Mouse (Mus musculus) embryonic fibroblast, embryonic 13.5 days (primary cell): ENCODE data around the gene Syngr4.

Source experiments
- CTCF ChIP-seq: IDR thresholded peaks from 2 replicates; pipeline ENCODE4 v1.5.1; 2011; ENCODE audit warnings: mild to moderate bottlenecking, control low read depth, low read length, moderate library complexity, borderline replicate concordance; ENCODE audit not compliant: insufficient read depth
- POLR2A ChIP-seq: IDR thresholded peaks from 2 replicates; pipeline ENCODE4 v1.6.1; 2011; ENCODE audit warnings: low read depth, mild to moderate bottlenecking, control low read depth, low read length, moderate library complexity

DNA sequence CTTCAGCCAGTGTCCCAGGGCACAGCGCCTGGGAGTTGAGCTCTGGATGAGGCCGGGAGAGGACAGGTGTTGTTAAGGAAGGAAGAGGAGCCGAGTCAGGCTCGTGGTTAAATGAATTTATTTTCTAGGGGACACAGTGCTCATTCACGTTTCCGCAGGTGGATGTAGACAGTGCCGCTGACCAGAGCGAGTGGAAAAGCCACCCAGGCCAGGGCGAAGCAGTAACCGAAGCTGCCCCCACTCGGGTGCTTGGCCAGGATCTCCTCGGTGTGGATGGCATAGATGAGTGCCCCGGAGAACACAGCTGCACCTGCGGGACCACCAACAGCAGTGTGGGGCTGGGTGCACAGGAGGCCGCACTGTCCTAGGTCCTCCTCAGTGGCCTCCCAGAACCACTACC lies 21.4 kb upstream of the Syngr4 start:
- TF ChIP-seq POLR2A (no peak), CTCF (no peak)
